Mouse (Mus musculus): ENCODE measurements around the gene Ids. TPM values are rescaled to one million over a fixed set of nuclear protein-coding genes. Genes with fewer than 3 reads are reported as not detected.

The Ids gene
- polyA plus RNA-seq, 1 experiment from 2014 or later: 1.2 TPM

- no peak for ATAC-seq (replicated peaks; ENCODE audit: insufficient number of reproducible peaks, low FRiP score, low TSS enrichment)
- WGBS (ENCODE audit: insufficient replicate concordance): 84% methylated on average over 5 of the region's 5 CpGs
Observed at GRCm38 (mm10) chrX:70363446-70363845, 1.4 kb downstream of the Ids start.

GRCm38 (mm10) chrX:70362985-70363384 is 1.9 kb downstream of the Ids start:
- Histone ChIP-seq H3K4me1 (ENCODE audit: control insufficient read depth, insufficient read depth, low read length) (no peaks in the 10 kb centered on the region), H3K9me3 (replicated peaks; ENCODE audit: control insufficient read depth, low read length) (no peaks in the 10 kb centered on the region), H3K9ac (ENCODE audit: low read depth, low read length) (no peak overlapping the region), H3K36me3 (ENCODE audit: control insufficient read depth, insufficient read depth, low read length) (no peaks in the 10 kb centered on the region), H3K27ac (ENCODE audit: low read depth, low read length) (no peak overlapping the region), H3K4me3 (ENCODE audit: low read depth, low read length) (no peak overlapping the region), H3K27me3 (ENCODE audit: control insufficient read depth, insufficient read depth, low read length) (no peaks in the 10 kb centered on the region), H3K4me2 (no peak overlapping the region)
- 77% methylated on average over 7 of the region's 7 CpGs for WGBS (ENCODE audit: insufficient replicate concordance)
- no peak for ATAC-seq (replicated peaks; ENCODE audit: insufficient number of reproducible peaks, low FRiP score, low TSS enrichment)

More at GRCm38 (mm10) chrX:70363446-70363845, 1.4 kb downstream of the Ids start:
- no peak overlapping the region for H3K9ac ChIP-seq (ENCODE audit: low read depth, low read length)
- H3K4me1 ChIP-seq (ENCODE audit: control insufficient read depth, insufficient read depth, low read length): no peaks in the 10 kb centered on the region
- H3K9me3 ChIP-seq (replicated peaks; ENCODE audit: control insufficient read depth, low read length): no peaks in the 10 kb centered on the region
- no peaks in the 10 kb centered on the region for H3K36me3 ChIP-seq (ENCODE audit: control insufficient read depth, insufficient read depth, low read length)
- H3K27ac ChIP-seq (ENCODE audit: low read depth, low read length): no peak overlapping the region
- no peaks in the 10 kb centered on the region for H3K27me3 ChIP-seq (ENCODE audit: control insufficient read depth, insufficient read depth, low read length)
- no peak overlapping the region for H3K4me2 ChIP-seq
- no peak overlapping the region for H3K4me3 ChIP-seq (ENCODE audit: low read depth, low read length)

GRCm38 (mm10) chrX:70330202-70330843 is 34.6 kb downstream of the Ids start:
- ATAC-seq (replicated peaks; ENCODE audit: insufficient number of reproducible peaks, low FRiP score, low TSS enrichment): no peak
- Histone ChIP-seq H3K4me1 (ENCODE audit: control insufficient read depth, insufficient read depth, low read length) (no peaks in the 10 kb centered on the region), H3K36me3 (ENCODE audit: control insufficient read depth, insufficient read depth, low read length) (no peaks in the 10 kb centered on the region), H3K9ac (ENCODE audit: low read depth, low read length) (no peak overlapping the region), H3K4me2 (no peak overlapping the region), H3K9me3 (replicated peaks; ENCODE audit: control insufficient read depth, low read length) (no peaks in the 10 kb centered on the region), H3K27me3 (ENCODE audit: control insufficient read depth, insufficient read depth, low read length) (no peaks in the 10 kb centered on the region), H3K27ac (ENCODE audit: low read depth, low read length) (no peak overlapping the region), H3K4me3 (ENCODE audit: low read depth, low read length) (no peak overlapping the region)
- WGBS (ENCODE audit: insufficient replicate concordance): 15% methylated on average over 6 of the region's 6 CpGs

- no peak for ATAC-seq (replicated peaks; ENCODE audit: insufficient number of reproducible peaks, low FRiP score, low TSS enrichment)
- no peak overlapping the region for H3K4me3 ChIP-seq (ENCODE audit: low read depth, low read length)
- H3K27me3 ChIP-seq (ENCODE audit: control insufficient read depth, insufficient read depth, low read length): no peaks in the 10 kb centered on the region
- H3K27ac ChIP-seq (ENCODE audit: low read depth, low read length): no peak overlapping the region
- H3K9me3 ChIP-seq (replicated peaks; ENCODE audit: control insufficient read depth, low read length): no peaks in the 10 kb centered on the region
- no peaks in the 10 kb centered on the region for H3K4me1 ChIP-seq (ENCODE audit: control insufficient read depth, insufficient read depth, low read length)
- H3K4me2 ChIP-seq: no peak overlapping the region
- no peak overlapping the region for H3K9ac ChIP-seq (ENCODE audit: low read depth, low read length)
- no peaks in the 10 kb centered on the region for H3K36me3 ChIP-seq (ENCODE audit: control insufficient read depth, insufficient read depth, low read length)
- WGBS (ENCODE audit: insufficient replicate concordance): 75% methylated on average over 2 of the region's 2 CpGs
Observed at GRCm38 (mm10) chrX:70328530-70329143, 36.2 kb downstream of the Ids start.

- H3K4me2 ChIP-seq: no peak overlapping the region
- H3K27ac ChIP-seq (ENCODE audit: low read depth, low read length): no peak overlapping the region
- H3K4me3 ChIP-seq (ENCODE audit: low read depth, low read length): no peak overlapping the region
- H3K27me3 ChIP-seq (ENCODE audit: control insufficient read depth, insufficient read depth, low read length): no peaks in the 10 kb centered on the region
- 60% methylated on average over 1 of the region's 1 CpGs for WGBS (ENCODE audit: insufficient replicate concordance)
- H3K36me3 ChIP-seq (ENCODE audit: control insufficient read depth, insufficient read depth, low read length): no peaks in the 10 kb centered on the region
- no peaks in the 10 kb centered on the region for H3K9me3 ChIP-seq (replicated peaks; ENCODE audit: control insufficient read depth, low read length)
- H3K9ac ChIP-seq (ENCODE audit: low read depth, low read length): no peak overlapping the region
- H3K4me1 ChIP-seq (ENCODE audit: control insufficient read depth, insufficient read depth, low read length): no peaks in the 10 kb centered on the region
- no peak for ATAC-seq (replicated peaks; ENCODE audit: insufficient number of reproducible peaks, low FRiP score, low TSS enrichment)
Observed at GRCm38 (mm10) chrX:70327656-70328055, 37.2 kb downstream of the Ids start.

- no peak overlapping the region for H3K4me2 ChIP-seq
- H3K9ac ChIP-seq (ENCODE audit: low read depth, low read length): no peak overlapping the region
- H3K4me3 ChIP-seq (ENCODE audit: low read depth, low read length): no peak overlapping the region
- ATAC-seq (replicated peaks; ENCODE audit: insufficient number of reproducible peaks, low FRiP score, low TSS enrichment): no peak
- H3K36me3 ChIP-seq (ENCODE audit: control insufficient read depth, insufficient read depth, low read length): no peaks in the 10 kb centered on the region
- no peaks in the 10 kb centered on the region for H3K27me3 ChIP-seq (ENCODE audit: control insufficient read depth, insufficient read depth, low read length)
- no peaks in the 10 kb centered on the region for H3K4me1 ChIP-seq (ENCODE audit: control insufficient read depth, insufficient read depth, low read length)
- no peak overlapping the region for H3K27ac ChIP-seq (ENCODE audit: low read depth, low read length)
- 38% methylated on average over 2 of the region's 2 CpGs for WGBS (ENCODE audit: insufficient replicate concordance)
- no peaks in the 10 kb centered on the region for H3K9me3 ChIP-seq (replicated peaks; ENCODE audit: control insufficient read depth, low read length)
Observed at GRCm38 (mm10) chrX:70319254-70319653, 45.6 kb downstream of the Ids start.

- Histone ChIP-seq H3K4me3 (ENCODE audit: low read depth, low read length) (no peak overlapping the region), H3K27ac (ENCODE audit: low read depth, low read length) (no peak overlapping the region), H3K36me3 (ENCODE audit: control insufficient read depth, insufficient read depth, low read length) (no peaks in the 10 kb centered on the region), H3K27me3 (ENCODE audit: control insufficient read depth, insufficient read depth, low read length) (no peaks in the 10 kb centered on the region), H3K9me3 (replicated peaks; ENCODE audit: control insufficient read depth, low read length) (no peaks in the 10 kb centered on the region), H3K4me1 (ENCODE audit: control insufficient read depth, insufficient read depth, low read length) (no peaks in the 10 kb centered on the region), H3K9ac (ENCODE audit: low read depth, low read length) (no peak overlapping the region), H3K4me2 (no peak overlapping the region)
- 67% methylated on average over 3 of the region's 3 CpGs for WGBS (ENCODE audit: insufficient replicate concordance)
- ATAC-seq (replicated peaks; ENCODE audit: insufficient number of reproducible peaks, low FRiP score, low TSS enrichment): no peak
Observed at GRCm38 (mm10) chrX:70314949-70315641, 49.8 kb downstream of the Ids start.
